Mouse (Mus musculus): ENCODE data around the gene Zc3hc1.
A peak's percentile ranks its signal among the peaks of the same experiment; 100 is the strongest.

Gene Zc3hc1

DNA sequence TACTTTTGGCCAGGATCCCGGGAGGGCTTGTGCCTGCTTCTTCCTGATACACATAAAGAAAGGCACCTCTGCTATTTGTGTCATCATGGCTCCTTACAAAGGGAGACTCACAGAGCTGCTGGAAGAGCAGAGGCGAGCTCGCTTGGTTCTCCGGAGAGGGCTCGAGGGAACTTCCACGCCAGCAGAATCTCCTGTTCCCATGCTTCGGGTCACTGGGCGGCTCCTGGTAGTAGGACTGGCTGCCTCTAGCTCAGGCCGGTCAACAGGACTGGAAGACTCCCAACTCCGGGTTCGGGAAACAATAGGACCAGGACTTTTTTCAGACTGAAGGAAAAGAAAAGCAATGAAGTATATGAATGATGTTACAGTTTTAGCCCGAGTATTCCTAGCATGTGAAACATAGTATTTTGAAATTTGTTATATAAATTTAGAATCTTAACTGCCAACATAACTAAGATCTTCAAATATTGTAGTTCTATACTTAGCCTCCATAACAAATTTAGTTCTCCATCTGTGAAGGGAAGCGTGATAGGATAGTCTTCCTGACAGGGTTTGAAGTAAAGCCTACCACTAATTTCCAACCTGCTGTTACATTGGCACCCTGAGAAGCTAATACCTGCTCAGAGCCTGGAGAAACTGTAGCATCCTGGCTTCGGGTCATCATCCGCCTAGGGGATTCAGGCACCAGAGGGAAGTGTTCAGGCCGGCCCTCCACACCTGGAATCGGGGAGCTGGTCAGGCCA is 18.0 kb downstream of the Zc3hc1 start:
- DNase-seq (ENCODE audit: extremely low spot score), result no peak

DNA sequence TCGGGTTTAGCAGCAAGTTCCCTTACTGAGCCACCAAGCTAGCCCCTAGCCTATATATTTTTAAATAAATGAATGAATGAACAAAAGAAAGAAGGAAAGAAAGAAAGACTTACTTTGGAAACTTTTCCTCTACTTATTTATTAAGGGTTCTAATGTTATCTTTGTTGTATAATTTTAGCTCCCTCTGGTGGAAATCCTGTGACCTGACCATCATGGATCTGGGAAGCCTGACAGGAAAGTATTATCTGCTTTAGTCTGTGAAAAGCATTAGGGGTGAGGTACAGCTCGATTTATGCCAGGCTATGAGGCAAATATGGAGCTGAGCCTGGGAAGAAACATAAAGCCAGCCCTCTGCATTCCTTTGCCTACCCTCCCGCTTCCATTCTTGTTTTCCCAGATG is 21.5 kb downstream of the Zc3hc1 start:
- no peak for DNase-seq (ENCODE audit: extremely low spot score)

DNA sequence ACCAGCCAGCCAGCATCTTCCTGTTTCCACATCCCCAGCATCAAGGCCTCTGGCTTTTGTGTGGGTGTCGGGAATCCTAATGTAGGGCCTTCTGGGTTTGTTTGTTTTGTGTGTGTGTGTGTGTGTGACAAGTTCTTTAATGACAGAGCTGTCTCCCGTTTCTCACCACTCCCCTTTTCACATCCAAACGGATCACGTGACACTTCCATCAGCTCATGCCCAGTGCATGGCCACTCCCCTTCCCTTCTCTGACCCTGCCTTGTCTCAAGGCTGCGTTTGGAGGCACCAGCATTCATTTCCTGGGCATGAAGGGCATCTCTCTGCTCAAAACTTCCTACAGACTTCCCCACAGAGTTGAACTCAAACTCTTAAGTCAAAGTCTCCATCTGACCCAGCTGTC is 27.0 kb downstream of the Zc3hc1 start:
- no peak for DNase-seq (ENCODE audit: extremely low spot score)

DNA sequence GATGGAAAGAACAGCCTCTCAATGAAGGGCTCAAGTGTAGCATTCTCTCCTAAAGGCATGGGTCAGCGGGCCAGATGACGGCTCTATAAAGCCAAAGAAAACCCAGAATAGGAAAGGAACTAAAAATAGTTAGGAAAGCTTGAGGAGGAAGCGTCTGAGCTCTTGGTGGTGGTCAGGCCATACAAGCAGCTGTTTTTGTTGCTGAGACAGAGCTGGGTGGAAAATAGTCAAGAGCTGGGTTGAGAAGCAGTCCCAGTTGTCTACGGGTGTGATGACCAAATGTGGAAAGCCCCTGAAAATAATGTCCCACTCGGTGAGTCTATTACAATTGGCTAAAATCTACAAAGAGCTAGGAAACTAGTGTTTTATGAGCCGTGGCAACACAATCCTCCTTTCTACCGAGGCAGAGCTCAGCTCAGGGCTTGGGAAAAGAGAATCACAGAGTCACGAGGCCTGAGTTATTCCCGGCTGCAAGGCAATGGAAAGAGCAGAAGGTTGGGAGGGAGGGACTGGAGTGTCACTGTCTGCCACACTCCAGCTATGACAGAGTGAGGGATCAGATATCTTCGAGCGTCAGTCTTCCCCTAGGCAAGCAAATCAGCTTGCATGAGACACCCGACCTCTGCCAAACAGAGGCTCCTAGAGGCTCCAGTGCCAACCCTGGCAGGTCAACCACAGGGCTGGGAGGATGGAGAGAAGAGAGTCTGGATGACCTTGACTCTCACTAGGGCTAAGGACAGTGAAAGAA is 30.9 kb downstream of the Zc3hc1 start:
- DNase-seq (ENCODE audit: extremely low spot score), result no peak

DNA sequence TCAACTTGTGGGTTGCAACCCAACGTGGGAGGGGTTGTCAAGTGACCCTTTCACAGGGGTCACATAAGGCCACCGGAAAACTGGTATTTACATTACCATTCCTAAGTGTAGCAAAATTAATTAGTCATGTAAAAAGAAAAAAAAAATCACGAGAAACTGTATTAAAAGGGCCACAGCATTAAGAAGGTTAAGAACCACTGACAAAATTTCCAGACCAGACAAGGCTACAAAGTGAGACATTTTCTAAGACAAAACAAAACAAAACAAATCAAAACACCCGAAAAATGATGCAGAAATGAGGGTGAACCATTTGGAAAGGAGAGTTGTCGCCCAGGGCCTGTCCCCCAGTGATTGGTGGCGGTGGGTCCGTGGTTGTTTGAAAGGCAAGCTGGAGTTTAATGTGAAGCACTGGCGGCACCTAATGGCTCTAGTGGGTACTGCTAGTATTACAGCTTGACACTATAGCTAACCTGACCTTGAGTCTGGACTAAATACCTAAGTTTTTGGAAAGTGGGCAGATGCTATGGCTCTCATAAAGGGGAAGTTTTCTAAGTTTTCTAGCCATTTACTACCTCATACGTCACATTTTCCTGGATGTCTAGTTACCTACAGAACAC is 33.2 kb downstream of the Zc3hc1 start:
- DNase-seq (ENCODE audit: extremely low spot score), result peak; percentile 86

DNA sequence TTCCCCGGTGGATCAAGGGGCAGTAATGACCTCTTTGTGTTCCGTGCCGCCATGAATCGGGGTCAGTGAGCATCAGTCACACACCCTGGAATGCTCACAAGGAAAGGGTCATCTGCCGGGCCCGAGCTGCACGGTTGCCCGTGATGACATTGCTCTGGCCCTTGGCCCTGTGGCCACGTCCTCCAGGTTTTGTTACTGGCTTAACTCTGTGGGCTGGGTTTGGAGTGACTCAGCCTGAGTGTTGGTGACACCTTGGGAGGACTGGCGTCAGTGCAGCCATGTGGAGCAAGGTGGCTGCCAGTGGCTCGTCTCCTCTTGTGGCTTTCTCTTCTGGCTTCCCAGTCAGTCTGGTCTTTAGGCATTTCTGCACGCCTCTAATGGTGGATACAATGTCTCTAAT is 34.1 kb downstream of the Zc3hc1 start:
- DNase-seq (ENCODE audit: extremely low spot score), result no peak

DNA sequence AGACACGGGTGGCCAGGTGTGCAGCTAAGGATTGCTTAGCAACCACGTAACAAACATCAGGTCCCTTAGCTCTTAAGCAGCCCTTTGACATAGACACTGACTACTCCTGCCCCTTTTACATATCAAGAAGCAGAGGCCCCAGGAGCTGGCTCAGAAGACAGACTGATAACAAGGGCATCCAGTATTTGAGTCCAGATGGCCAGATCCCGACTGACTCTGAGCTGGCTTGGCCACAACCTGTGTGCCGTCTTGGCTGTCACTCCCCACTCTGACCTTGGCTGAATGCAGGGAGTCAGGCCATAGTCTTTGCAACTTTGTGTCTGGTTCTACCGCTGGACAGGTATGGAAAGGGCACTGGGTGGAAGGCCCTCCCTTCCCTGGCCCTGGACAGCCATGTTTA is 34.7 kb downstream of the Zc3hc1 start:
- DNase-seq (ENCODE audit: extremely low spot score), result no peak

DNA sequence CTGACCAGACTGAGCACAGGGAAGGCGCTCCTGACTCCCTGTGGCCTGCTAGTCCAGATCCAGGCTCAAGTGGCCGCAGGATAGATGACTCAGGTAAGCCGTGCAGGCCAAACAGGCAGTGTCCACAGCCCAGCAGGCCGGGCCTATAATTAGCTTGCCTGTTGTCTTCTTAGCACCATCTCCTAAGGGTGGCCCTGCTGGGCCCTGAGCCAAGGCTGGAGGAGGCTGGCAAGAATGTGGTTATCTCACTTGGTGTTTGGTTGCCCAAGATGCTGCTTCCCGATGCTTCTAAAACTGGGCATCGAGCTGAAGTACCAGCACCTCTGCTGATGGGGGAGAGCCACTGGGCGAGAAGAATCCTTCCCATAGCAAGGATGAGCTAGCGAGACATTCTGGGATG is 35.1 kb downstream of the Zc3hc1 start:
- DNase-seq (ENCODE audit: extremely low spot score), result no peak

DNA sequence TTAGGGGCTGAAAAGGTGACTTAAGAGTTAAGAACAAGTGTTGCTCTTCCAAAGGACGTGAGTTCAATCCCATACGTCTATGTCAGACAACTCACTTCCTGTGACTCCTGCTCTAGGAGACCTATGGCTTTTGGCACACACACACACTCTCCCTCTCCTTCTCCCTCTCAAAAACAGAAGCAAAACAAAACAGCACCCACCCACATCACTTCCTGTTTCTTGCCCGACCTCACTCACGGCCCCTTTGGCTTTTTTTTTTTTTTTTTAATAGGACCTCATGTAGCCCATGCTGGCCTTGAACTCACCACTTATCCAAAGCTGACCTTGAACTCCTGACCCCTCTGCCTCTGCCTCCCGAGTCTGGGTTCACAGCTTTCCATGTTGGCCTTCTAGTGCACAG is 36.1 kb downstream of the Zc3hc1 start:
- DNase-seq (ENCODE audit: extremely low spot score), result no peak

DNA sequence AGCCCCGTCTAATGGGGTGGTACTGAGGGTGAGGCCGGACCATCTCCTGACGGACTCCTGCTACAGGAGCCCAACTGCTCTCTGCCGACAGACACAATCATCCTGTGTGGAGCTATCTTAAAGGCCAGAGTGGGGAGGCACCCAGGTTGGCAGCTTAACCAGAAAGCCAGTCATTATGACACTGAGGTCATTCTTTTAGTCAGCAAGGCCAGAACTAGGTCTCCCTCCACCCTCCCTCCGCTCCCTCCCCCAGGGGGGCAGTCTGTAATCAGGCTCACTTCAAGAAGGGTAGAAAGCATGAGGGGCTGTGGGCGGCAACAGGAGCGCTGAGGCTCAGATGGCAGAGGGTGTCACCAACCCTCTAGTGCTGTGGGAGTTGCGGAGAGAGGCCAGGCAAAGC is 37.2 kb downstream of the Zc3hc1 start:
- no peak for DNase-seq (ENCODE audit: extremely low spot score)

DNA sequence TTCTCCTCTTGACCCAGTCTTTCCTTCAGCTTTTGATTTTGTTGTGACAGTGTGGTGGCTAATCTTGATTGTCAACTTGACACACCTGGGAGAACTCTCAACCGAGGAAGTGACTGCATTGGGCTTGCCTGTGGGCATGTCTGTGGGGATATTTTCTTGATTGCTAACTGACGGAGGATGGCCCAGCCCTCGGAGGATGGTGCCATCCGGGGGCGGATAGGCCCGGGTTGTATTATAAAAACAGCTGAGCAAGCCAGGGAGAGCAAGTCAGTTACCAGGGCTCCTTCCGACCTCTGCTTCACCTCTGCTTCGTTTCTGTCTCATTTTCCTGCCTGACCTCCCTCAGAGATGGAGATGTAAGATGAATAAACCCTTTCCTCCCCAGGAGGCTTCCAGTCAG is 38.1 kb downstream of the Zc3hc1 start:
- DNase-seq (ENCODE audit: extremely low spot score), result no peak

DNA sequence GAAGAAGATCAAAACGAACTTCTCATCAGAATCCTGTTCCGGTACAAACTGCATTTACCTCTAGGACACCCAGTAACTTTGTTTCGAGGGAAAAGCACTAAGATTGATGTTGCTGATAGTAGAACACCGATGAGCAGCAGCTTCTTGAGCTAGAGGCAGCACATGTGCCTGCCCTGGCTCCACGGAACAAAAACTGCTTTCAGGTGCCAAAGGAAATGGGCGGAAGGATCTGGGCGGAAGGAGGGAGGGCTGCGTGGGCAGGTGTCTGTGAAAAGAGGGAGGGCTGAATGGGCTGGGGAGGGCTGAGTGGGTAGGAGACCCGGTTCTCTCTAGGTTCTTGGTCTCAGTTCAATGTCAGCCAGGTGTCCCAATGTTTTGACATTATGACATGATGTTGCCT is 39.5 kb downstream of the Zc3hc1 start:
- no peak for DNase-seq (ENCODE audit: extremely low spot score)

DNA sequence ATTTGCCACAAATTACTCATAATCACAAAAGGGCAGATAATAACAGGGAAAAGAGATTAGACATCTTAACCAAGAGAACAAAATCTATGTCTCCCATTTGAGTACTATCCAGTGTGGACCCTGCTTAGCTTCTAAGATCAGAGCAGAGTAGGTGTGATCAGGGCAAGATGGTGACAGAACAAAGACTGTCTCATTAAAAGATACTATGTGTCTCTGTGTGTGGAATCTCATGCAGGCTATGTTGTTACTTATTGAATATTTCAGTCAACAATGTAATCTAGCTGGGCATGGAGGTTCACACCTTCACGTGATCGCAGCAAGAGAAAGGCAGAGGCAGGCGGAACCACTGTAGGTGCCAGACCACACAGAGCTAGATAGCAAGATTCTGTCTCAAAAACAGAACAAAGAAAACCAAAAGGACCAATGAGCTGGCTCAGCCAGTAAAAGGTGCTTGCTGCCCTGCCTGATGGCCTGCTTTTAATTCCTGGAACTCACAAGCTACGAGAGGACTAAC is 43.5 kb downstream of the Zc3hc1 start:
- DNase-seq (ENCODE audit: extremely low spot score), result no peak

DNA sequence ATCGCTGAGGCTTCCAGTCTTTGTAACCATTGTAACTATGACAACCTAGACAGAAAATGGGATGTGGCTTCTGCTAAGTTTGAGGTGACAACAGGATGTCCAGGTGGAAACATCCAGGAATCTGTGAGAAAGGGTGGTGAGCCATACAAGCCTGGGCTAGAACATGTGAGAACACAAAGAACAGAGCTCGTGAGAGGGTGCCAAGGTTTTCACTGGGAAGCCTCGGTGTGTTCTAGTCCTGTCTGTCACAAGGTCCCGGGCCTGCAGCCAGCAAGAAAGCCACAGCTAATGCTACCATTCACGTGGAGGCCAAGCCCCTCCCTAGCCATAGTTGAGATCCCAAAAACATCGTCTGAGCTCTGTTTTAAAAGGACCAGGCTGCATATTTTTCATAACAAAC is 44.1 kb downstream of the Zc3hc1 start:
- DNase-seq (ENCODE audit: extremely low spot score), result no peak

DNA sequence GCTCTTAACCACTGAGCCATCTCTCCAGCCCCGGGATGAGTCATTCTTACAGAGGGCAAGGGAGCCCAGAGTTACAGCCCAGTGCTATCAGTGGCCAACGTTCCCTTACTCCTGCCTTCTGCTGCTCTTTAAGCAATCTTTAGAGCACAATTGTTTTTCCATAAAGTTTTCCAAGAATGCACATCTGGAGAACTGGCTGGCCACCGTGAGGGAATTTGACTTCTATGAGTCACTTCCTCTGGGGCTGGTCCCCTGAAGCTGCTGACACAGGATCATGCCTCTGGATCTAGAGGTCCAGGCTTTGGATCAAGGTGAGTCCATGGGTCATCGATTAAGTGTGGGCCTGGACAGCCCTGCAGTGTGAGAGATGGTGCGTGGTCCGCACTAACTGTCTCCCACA is 46.8 kb downstream of the Zc3hc1 start:
- DNase-seq (ENCODE audit: extremely low spot score), result no peak

DNA sequence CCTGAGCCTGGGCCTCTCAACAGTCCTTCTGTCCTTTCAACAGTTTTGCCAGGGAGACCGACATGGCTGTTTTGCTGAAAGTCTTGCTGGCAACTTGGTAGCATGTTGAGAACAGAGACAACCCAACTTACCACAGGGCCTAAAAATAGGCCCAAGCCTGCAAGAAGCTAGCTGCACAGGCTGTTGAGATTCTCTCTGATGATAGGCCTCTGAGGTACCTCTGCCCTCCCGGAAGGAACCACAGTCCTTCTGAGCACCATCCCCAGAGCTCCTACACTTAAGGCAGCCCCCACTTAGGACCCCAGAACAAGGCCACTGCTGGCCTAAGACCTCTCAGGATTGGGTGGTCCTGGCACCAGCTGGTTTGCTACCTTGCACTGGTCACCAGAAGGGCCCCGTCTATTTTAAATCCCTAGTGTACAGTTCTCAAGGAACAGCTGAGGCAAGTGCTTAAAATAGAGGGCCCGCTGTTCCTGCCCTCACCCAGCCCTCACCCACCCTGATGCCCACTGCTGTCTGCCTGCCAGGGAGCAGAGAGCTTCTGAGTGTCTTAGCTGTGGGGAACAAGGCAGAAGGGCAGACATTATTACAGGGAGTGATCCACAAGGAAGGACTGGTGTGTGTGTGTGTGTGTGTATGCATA is 50.5 kb downstream of the Zc3hc1 start:
- DNase-seq (ENCODE audit: extremely low spot score), result no peak

DNA sequence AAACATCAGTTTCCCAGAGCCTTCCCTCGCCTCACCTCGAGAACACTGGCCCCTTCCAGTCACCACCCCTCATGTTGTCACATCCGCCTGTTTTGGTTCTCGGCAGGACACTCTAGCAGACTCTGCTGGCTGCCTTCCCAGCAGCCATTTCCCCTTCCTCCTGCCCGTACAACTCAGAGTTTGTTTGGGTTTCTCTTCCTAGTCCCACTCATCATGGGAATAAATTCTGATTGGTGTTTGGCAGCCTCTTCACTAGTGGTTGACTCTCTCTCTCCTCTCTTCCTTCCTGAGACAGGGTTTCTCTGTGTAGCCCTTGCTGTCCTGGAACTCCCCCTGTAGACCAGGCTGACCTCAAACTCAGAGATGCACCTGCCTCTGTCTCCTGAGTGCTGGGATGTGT is 53.9 kb downstream of the Zc3hc1 start:
- no peak for DNase-seq (ENCODE audit: extremely low spot score)

DNA sequence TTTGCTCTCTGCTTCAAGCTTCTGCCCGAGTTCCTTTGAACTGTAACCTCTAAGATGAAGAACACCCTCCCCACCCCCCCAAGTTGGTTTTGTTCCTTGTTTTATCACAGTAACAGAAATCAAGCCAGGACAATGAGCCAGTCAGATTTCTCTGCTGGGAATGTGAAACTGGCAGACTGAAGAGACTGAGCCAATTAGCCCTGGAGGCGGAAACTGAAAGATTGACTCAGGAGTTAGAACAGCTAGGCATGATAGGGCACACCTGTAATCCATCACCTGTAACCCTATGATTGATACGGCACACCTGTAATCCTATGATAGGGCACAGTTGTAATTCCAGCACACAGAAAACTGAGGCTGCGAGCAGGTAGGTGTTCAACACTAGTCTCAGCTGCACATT is 58.6 kb downstream of the Zc3hc1 start:
- DNase-seq (ENCODE audit: extremely low spot score), result no peak

DNA sequence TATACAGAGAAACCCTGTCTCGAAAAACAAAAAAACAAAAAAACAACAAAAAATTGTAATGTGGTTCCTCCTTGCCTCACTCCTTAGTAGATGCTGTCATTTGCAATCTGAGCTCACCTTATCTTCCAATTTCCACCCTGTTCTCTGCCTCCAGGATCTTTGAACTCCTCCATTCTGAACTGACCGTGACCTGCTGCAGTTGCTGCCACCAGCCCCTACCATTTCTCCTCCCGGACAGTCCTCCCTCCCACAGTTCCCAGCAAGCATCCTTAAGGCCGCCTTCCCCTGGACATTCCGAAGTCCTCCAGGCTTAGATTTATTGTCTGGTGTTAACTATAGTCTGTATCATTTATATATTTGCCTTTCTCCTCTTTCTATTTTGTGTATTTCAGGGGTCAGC is 60.1 kb downstream of the Zc3hc1 start:
- DNase-seq (ENCODE audit: extremely low spot score), result no peak

DNA sequence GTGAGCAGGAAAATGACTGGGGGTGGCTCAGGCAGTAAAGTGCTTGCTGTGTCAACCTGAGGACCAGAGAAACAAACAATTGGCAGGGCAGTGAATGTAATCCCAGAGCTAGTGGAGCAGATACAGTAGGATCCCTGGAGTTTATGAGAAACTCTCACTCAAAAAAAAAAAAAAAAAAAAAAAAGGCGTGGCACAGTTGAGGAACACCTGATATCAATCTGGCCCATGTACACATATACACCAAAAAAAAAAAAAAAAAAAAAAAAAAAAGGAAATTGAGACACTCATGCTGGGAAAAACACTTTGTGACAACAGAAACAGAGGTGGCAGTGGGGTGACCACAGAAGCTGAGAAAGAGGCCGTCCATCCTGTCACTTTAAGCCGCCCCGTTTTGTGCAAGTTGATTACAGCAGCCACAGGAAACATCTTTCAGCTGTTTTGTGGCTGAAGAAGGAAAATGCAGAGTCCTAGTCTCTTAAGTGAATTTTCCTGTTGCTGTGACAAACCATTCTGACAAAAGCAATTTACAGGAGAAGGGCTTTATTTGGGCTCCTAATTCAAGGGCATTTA is 64.8 kb downstream of the Zc3hc1 start:
- DNase-seq (ENCODE audit: extremely low spot score), result no peak

DNA sequence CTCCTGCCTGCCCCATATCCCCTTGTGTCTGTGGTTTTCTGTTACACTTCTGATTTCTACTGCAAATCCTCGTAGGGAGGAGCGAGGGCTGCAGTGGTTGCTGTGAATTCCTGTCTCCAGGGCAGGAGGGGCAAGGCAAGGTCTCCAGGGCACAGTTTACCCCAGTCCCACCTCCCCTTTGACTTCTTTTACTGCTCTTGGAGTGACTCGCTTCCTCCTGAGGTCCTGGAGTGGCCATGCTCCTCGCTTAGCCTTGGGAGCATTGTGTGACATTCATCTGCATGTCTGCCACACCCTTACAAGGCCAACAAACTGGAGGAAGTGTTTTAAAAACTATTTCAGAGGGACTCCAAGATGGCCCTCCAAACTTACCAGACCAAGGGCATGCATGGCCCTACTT is 69.8 kb downstream of the Zc3hc1 start:
- no peak for DNase-seq (ENCODE audit: extremely low spot score)

DNA sequence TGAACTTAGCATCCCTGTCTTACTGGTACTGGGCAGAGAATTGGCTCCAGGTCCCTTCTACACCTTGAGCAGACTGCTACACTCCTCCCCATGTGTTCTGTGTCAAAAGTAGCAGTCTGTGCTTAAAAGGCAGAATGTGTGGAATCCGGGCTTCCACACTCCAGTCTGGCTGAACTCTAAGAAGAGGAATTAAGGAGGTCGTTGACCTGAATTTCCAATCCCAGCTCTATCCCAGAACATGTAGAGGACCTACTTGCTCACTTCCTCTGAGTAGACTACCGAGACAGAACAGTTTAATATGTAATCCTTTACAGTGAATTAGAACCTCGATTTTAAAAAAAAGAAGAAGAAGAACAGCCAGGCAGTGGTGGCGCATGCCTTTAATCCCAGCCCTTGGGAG is 71.6 kb downstream of the Zc3hc1 start:
- DNase-seq (ENCODE audit: extremely low spot score), result no peak

Measured in embryo, embryonic 9.5 days (tissue).